Mouse (Mus musculus) urinary bladder, postnatal 36 days (tissue): ENCODE results near the gene Schip1.

Experiments used
- DNase-seq, 2 experiments: peaks; one replicate each; pipeline ENCODE4 v3.0.0; 2022; ENCODE audit warnings: low spot score in 2 of 2, mixed read lengths in 1 of 2

Gene Schip1

DNA sequence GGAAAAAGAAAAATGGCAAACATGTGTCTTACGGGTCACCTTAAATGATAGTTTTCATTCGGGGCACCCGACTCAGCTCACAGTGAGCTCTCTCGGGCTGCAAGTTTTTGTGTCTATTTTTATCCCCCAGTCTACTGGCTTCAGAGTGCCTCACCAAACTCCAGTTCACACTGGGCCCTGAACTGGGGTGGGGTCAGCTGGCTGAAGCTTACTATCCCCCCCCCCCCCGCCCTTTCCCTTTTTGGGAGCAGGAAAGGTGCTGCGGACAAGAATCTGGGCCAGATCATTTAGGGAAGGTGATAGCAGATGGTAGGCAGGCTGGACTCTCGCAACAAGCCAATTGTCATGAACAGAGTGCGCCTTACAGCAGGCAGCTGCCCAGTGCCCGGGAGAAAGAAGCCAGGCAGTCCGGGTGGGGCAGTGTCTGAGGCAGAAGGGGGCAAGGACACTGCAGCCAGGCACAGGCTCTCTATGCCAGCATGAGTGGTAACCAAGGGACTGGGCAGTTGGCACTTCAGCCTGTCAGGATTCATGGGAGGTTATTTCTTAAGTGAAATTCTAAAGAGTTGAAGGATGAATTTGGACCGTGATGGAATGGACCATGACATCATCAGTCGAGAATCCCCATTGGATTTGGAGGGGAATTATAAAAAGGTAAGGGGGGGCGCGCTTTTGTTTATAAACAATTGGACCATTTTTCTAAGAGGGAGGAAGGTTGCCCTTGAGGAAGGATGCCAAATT, 519.3 kb downstream of the Schip1 start:
- no peak for DNase-seq

DNA sequence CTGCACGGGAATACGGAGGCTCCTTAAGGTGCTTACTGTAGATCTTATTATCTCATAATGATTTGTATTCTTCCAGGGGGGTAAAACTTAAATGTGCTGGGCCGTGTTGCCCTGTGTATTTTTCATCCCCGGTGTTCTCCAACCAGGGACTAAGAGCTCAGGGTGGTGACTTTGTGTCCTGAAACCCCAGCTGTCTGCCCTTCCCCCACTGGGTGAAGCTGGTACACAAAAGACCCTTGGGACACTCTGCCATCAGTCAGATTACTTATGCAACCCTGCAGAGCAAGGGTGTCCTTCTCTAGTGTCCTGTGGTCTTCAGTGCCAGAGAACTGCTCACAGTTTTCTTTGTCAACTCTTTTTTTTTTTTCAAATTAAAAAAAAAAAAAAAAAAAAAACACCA, 520.6 kb downstream of the Schip1 start:
- no peak for DNase-seq

DNA sequence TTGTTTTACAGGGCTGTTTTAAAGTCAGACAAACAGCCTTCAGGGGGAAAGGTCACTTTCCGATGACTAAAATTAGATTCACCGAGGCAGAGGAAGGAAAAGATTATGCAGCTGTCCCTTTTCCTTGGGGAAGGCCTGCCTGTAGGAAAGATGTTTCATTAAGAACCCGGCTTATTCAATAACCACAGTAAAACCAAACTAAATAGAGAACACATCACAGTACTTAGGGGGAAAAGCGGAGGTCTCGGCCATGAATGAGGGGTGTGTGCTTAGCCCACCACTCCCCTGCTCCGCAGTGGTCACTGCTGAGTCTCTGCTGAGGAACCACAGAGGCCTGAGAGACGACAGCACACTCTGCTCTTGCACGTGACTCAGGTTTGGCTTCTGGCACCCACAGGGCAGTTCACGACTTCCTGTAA, 522.1 kb downstream of the Schip1 start:
- no peak for DNase-seq

GRCm38 (mm10) chr3:68587567-68588245, 523.1 kb downstream of the Schip1 start:
- DNase-seq = no peak

DNA sequence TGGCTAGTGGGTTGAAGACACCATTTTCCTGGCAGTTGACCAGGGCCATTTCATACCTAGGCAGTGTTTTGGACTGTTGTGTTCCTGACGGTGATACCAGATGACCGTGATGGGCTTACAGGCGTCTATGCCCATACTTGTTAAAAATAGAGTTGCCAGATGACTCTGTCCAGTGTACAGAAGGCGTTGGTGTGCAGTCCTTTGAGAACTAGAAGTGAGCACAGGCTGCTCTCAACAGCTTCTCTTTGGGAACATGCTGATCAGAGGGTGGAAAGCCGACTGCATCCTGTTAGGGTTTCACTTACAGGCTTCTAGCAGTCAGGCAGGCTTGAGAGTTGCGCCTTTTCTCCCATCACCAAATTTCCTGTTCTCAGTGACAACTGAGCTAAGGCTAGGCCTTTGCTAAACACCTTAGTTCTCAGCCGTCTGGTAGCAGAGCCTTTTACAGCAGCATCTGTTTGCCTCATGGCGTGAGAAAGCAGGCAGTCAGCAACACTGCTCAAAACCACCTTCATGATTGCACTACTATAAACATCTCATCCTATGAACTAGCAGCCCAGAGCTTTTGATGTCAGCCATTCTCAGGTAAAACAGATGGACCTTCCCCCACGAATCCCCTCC, 524.7 kb downstream of the Schip1 start:
- DNase-seq = no peak

- DNase-seq = no peak
These were observed 525.8 kb downstream of the Schip1 start for GRCm38 (mm10) chr3:68590436-68590835.

DNA sequence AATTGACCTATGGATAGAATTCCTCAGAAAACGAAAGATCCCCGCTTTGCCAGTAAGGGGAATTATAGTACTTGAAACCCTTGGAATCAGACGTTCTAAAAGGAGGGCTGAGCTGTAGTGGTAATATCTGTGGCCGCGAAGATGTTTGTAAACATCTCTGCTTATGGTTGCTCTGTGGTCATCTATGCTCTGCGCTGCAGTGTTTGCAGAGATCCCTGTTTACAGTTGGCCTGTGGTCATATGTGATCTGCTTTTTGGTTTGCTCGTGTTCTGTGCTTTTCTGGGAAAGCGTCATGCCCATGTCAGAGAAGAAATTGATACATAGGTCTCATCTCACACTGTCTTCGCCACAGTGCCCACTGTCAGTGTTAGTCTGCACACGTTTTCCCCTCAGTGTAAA, 528.0 kb downstream of the Schip1 start:
- no peak for DNase-seq

- no peak for DNase-seq
These were observed 528.7 kb downstream of the Schip1 start for GRCm38 (mm10) chr3:68593073-68593867.

DNA sequence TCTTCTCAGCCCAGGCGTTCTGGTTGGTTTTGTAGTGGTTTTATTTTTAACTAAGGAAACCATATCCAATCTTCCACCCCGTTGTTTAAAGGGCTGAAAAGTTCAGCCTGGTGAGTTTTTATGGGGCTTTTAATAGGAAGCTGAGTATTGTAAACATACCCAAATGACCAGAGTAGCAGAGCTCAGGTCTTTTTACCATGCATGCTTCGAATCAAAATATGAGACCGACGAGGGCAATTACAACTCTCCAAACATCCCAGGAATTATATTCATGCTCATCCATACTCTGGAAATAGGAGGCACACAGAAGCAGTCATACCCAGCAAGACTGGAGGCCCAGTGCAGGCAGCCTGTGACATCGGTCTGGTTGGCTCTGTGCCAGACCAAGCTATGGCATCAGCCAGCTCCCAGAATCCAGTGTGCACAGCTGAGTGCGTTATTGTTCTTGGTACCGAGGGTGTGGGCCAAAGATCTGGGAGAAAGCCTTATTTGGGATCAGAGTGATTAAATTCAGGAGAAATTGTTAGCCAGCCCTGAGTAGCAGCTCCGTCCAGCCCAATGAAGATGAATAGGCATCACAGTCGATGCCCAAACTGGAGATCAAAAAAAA, 530.8 kb downstream of the Schip1 start:
- no peak for DNase-seq

GRCm38 (mm10) chr3:68596938-68597337, 532.3 kb downstream of the Schip1 start:
- no peak for DNase-seq

- no peak for DNase-seq
These were observed 538.3 kb downstream of the Schip1 start for GRCm38 (mm10) chr3:68602891-68603290.

GRCm38 (mm10) chr3:68604467-68604866, 539.9 kb downstream of the Schip1 start:
- no peak for DNase-seq

DNA sequence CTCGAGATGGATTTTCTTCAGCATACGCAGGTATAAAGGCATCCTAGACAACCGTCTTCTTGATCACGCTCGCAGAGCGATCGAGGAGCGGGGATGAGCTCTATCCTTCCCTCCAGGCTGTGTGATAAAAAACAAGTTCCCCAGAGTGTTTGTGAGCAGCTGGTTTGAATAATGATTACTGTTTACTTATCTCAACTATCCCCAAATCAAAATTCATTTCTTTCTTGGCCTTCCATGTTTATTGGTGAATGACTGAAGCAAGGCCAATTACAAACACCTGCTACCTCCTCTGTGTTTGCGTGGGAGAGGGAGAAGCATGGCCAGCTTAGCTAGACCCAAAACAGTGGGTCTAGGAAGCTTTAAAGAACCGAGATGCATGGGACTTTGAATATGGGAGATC, 540.4 kb downstream of the Schip1 start:
- no peak for DNase-seq

DNA sequence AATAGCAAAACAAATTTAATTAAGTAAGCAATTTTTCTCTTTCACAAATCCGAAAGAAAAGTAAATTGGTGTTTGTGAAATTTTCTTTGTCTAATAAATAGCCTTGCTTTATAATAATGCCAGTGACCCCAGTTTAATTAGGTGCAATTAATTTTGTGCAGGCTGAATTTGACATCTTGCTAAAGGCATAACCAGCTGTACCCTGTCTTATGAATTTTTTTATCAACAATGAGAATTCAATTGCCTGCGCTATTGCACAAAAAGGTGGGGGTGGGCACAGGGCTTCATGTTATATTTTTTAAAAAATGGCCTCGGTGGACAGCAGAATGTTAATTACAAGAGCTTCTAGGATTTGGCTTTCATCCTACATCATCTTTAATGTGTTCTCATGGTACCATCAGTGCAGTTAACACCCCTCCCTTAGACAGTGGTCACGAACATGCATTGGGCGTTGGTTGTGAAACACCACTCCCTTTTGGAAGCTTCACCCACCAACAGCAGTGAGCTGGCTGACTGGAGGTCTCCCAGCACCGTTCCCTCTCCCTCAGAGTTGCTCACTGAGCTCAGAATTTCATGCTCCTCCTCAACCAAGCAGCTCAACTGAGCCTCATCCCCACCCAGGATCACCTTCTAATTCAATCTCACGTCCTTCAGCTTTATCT, 541.5 kb downstream of the Schip1 start:
- no peak for DNase-seq

GRCm38 (mm10) chr3:68606730-68607129, 542.1 kb downstream of the Schip1 start:
- no peak for DNase-seq

GRCm38 (mm10) chr3:68607336-68607735, 542.7 kb downstream of the Schip1 start:
- DNase-seq = no peak

DNA sequence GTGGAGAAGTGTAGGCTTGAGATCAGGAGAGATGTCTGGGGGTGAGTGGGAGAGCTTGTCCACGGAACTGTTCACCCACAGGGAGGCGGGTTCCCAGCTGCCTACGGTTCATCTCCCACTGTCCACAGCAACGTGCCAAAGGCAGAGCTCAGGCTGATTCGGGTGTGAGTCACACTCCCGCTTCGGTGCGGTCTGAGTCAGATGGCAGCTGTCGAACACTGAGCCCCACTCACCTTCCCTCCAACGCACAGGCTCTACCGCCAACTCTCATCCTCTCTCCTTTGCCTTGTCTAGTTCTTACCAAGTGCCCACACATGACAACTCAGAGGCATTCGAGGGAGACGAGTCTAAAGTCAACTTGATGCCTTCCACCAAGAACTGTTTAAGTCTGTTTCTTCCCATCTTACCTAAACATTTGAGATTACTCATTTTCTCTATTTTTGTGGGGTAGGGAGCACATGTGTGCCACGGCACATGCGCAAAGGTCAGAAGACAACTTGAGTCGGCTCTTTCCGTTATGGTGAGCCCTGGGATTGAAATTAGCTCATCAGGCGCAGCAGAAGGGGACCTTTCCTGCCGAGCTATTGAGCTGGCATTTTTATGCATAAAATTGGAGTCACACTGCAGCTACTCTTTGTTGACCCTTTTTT, 544.4 kb downstream of the Schip1 start:
- DNase-seq = peak in 1 of 2 experiments; percentile 12

- DNase-seq = no peak
These were observed 545.4 kb downstream of the Schip1 start for GRCm38 (mm10) chr3:68610011-68610410.

- no peak for DNase-seq
These were observed 546.1 kb downstream of the Schip1 start for GRCm38 (mm10) chr3:68610598-68611261.
